Mouse (Mus musculus) lung, adult 2 months (tissue): ENCODE measurements around the gene Krt33b. TPM values are rescaled to one million over a fixed set of nuclear protein-coding genes. Genes with fewer than 3 reads are reported as not detected.

Experiments
- DNase-seq: peaks from one replicate; pipeline ENCODE4 v3.0.0; 2022
- H3K4me1 ChIP-seq: fragments of 200-500 bp; 2 replicates; pipeline ENCODE4 v1.6.1; 2011; ENCODE audit warnings: low read length; ENCODE audit not compliant: control insufficient read depth, insufficient read depth
- H3K4me3 ChIP-seq: fragments of 200-500 bp; replicated peaks from 2 replicates; pipeline ENCODE3; 2011; ENCODE audit warnings: low read depth, mild to moderate bottlenecking, control low read depth, low read length; ENCODE audit errors: extremely low read depth
- CTCF ChIP-seq: fragments of 200-500 bp; IDR thresholded peaks from 2 replicates; pipeline ENCODE4 v1.5.1; 2011; ENCODE audit warnings: mild to moderate bottlenecking, low read length, control low read depth; ENCODE audit not compliant: insufficient read depth
- POLR2A ChIP-seq: fragments of 200-500 bp; IDR thresholded peaks from 2 replicates; pipeline ENCODE4 v1.6.1; 2011; ENCODE audit warnings: low read depth, mild to moderate bottlenecking, control low read depth, low read length, borderline replicate concordance; ENCODE audit errors: extremely low read depth
- WGBS: fragments of 180-500 bp; shearing (Covaris S2); methylation state at CpG from one replicate; pipeline ENCODE4 v1.1.7; 2018; 5-methylcytosine and 5-hydroxymethylcytosine counted together
- polyA plus RNA-seq: library from polyadenylated mRNA; depleted of rRNA; stranded (reverse); fragments of >200 nt; gene quantifications from 2 replicates; pipeline ENCODE4 v1.2.3, GENCODE M21; 2012; rRNA removed

Gene Krt33b
- polyA plus RNA-seq, 1 experiment, result not detected

DNA sequence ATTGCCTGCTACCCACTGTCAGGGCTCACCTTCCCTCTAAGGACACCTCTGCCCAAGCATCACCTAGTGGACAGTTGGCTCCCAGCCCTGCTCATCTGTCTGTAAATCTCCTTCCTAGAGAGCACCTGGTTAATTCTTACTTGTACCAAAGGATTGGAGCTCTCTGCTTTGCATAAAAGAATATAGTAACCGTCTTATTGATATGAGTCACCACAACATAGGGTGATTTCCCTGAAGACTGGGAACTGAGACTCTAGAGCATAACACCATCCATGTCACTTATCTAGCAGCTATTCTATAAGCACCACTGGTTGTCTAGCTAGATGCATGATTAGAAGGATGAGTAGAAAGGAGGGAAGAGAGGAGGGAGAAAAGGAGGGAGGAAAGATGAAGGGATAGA lies 46.2 kb downstream of the Krt33b start:
- Histone ChIP-seq H3K4me1 (no peaks in the 10 kb centered on the region), H3K4me3 (no peak overlapping the region)
- no peak for DNase-seq
- TF ChIP-seq CTCF (no peak), POLR2A (no peak)
- 87% methylated on average over 1 of the region's 1 CpGs for WGBS

DNA sequence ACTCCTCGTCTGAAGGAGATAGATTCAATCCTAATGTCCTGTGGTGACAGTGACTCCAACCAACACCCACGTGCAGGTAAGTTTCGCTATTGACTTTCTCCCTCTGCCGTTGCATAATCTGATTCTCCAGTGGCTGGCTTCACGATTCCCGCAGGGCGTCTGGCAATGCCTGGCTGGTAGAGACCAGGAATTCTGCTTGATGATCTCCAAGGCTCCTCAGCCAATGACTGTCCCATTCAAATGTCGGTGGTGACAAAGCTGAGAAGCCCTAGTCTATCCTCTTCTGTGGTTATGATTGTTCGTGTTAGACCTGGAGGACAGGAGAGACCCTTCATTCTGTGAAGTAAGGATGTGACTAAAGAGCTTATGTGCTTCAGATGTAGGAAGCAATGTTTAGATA lies 46.9 kb downstream of the Krt33b start:
- 88% methylated on average over 9 of the region's 9 CpGs for WGBS
- Histone ChIP-seq H3K4me3 (no peak overlapping the region), H3K4me1 (no peaks in the 10 kb centered on the region)
- no peak for DNase-seq
- TF ChIP-seq CTCF (no peak), POLR2A (no peak)

DNA sequence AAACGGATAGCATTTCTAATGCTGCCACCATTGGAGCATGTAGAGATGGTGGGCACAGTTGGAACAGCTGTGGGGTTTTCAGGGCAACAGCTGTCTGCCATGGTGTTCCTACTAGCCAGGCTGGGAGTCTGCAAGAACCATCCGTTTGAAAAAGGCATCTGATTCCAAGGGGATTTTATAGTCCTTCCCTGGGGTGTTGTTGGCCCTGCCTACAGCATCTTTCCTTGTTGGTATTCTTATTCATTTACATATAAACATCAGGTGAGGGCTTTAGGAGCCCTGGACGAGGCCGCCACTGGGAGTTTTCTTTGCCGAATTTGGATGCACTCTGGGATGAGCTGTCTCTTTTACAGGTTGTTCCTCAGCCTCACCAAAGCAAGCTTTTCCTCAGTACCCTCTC lies 50.7 kb downstream of the Krt33b start, which contains the start of gene Krtap29-1:
Gene Krtap29-1, minus strand, starts transcription at position 101 of the 400 bp plus-strand sequence.
- WGBS, result 76% methylated on average over 5 of the region's 5 CpGs
- H3K4me1 ChIP-seq, result no peaks in the 10 kb centered on the region
- H3K4me3 ChIP-seq, result no peak within 1 kb of the TSS
- no peak for DNase-seq
- TF ChIP-seq CTCF (no peak), POLR2A (no peak)

Other genes with a start within 250 kb of the Krt33b start
- not detected in 2 replicates for gene Krtap4-8, start 249.2 kb downstream of the Krt33b start, polyA plus RNA-seq
- not detected in 2 replicates for gene Krtap4-9, start 244.7 kb downstream of the Krt33b start, polyA plus RNA-seq
- not detected in 2 replicates for gene Gm11596, start 236.4 kb downstream of the Krt33b start, polyA plus RNA-seq
- gene Gm11569, start 230.9 kb downstream of the Krt33b start, polyA plus RNA-seq, result not detected in 2 replicates
- gene Gm11554, start 225.4 kb downstream of the Krt33b start, polyA plus RNA-seq, result not detected in 2 replicates
- gene Krtap4-13, start 220.0 kb downstream of the Krt33b start, polyA plus RNA-seq, result not detected in 2 replicates
- gene Gm11564, start 214.2 kb downstream of the Krt33b start, polyA plus RNA-seq, result not detected in 2 replicates
- not detected in 2 replicates for gene 2300003K06Rik, start 191.8 kb downstream of the Krt33b start, polyA plus RNA-seq
- gene Krtap4-16, start 178.3 kb downstream of the Krt33b start, polyA plus RNA-seq, result not detected in 2 replicates
- gene Gm11568, start 172.0 kb downstream of the Krt33b start, polyA plus RNA-seq, result not detected in 2 replicates
- gene Gm11559, start 165.4 kb downstream of the Krt33b start, polyA plus RNA-seq, result not detected in 2 replicates
- gene Krtap9-1, start 156.5 kb downstream of the Krt33b start, polyA plus RNA-seq, result not detected in 2 replicates
- 0.19 TPM in 1 of 2 replicates, not detected in the other for gene Gm11567, start 150.7 kb downstream of the Krt33b start, polyA plus RNA-seq
- not detected in 2 replicates for gene Krtap31-1, start 121.9 kb downstream of the Krt33b start, polyA plus RNA-seq
- not detected in 2 replicates for gene Gm11565, start 115.1 kb downstream of the Krt33b start, polyA plus RNA-seq
- not detected in 2 replicates for gene Krtap31-2, start 93.6 kb downstream of the Krt33b start, polyA plus RNA-seq
- gene Krtap9-5, start 81.4 kb downstream of the Krt33b start, polyA plus RNA-seq, result not detected in 2 replicates
- gene Krtap29-1, start 50.8 kb downstream of the Krt33b start, polyA plus RNA-seq, result not detected in 2 replicates
- gene Krtap16-1, start 43.3 kb downstream of the Krt33b start, polyA plus RNA-seq, result not detected in 2 replicates
- 5.5 and 8.8 TPM in 2 replicates for gene Krtap17-1, start 35.9 kb downstream of the Krt33b start, polyA plus RNA-seq
- gene Krt33a, start 13.7 kb downstream of the Krt33b start, polyA plus RNA-seq, result not detected in 2 replicates
- 0.07 TPM in 1 of 2 replicates, not detected in the other for gene Krt34, start 11.7 kb upstream of the Krt33b start, polyA plus RNA-seq
- 0.14 TPM in 1 of 2 replicates, not detected in the other for gene Krt31, start 20.7 kb upstream of the Krt33b start, polyA plus RNA-seq
- 26.6 TPM in 1 of 2 replicates, not detected in the other for gene Krt32, start 58.4 kb upstream of the Krt33b start, polyA plus RNA-seq
- gene Krt35, start 66.4 kb upstream of the Krt33b start, polyA plus RNA-seq, result 0.22 TPM in 1 of 2 replicates, not detected in the other
- gene Krt36, start 75.8 kb upstream of the Krt33b start, polyA plus RNA-seq, result 0.25 and 0.50 TPM in 2 replicates
- 0.25 and 1,946 TPM in 2 replicates for gene Krt13, start 91.7 kb upstream of the Krt33b start, polyA plus RNA-seq
- 2.1 and 62.5 TPM in 2 replicates for gene Krt15, start 106.1 kb upstream of the Krt33b start, polyA plus RNA-seq
- gene Krt19, start 118.8 kb upstream of the Krt33b start, polyA plus RNA-seq, result 275 and 280 TPM in 2 replicates
- not detected in 2 replicates for gene Krt9, start 163.4 kb upstream of the Krt33b start, polyA plus RNA-seq
- gene Krt14, start 177.7 kb upstream of the Krt33b start, polyA plus RNA-seq, result 0.51 and 51.5 TPM in 2 replicates
- 0.58 TPM in 1 of 2 replicates, not detected in the other for gene Krt16, start 219.0 kb upstream of the Krt33b start, polyA plus RNA-seq
- gene Krt17, start 231.2 kb upstream of the Krt33b start, polyA plus RNA-seq, result 0.38 and 0.65 TPM in 2 replicates
- not detected in 2 replicates for gene Krt42, start 240.0 kb upstream of the Krt33b start, polyA plus RNA-seq